In genomic region chr19:44932051-44932450, GRCm38 (mm10) we compare ENCODE assay signal across 8 mouse cellular contexts. TPM values are rescaled to one million over a fixed set of nuclear protein-coding genes. Genes with fewer than 3 reads are reported as not detected.
DNase-seq lines count a peak whose midpoint lies in the region; ATAC-seq and TF ChIP-seq lines count a peak whose summit lies in the region.

No protein-coding gene starts in this region.

- H3K9me3 ChIP-seq in forebrain, embryonic 13.5 days (replicated peaks): no peaks in the 10 kb centered on the region
- H3K9me3 ChIP-seq in liver, embryonic 12.5 days (replicated peaks): no peaks in the 10 kb centered on the region

- 64% methylated on average over 5 of the region's 5 CpGs for WGBS in forebrain, embryonic 13.5 days
- 31% methylated on average over 5 of the region's 5 CpGs for whole genome bisulfite sequencing in liver, embryonic 12.5 days (ENCODE audit: insufficient replicate concordance)

- peak overlapping the region; percentile 62 for H3K4me2 ChIP-seq in forebrain, embryonic 13.5 days
- peak overlapping the region; percentile 88 for H3K4me2 ChIP-seq in liver, embryonic 12.5 days

- TF ChIP-seq CTCF in C2C12 (IDR thresholded peaks at IDR 0.05; ENCODE audit: control insufficient read depth, insufficient read depth, insufficient read length): no peak

- H3K9ac ChIP-seq in forebrain, embryonic 13.5 days: peak overlapping the region; percentile 61
- H3K9ac ChIP-seq in liver, embryonic 12.5 days: peak overlapping the region; percentile 87

- H3K4me1 ChIP-seq in forebrain, embryonic 13.5 days: peaks cover 20% of the 10 kb centered on the region
- peaks cover 38% of the 10 kb centered on the region for H3K4me1 ChIP-seq in liver, embryonic 12.5 days

- H3K27me3 ChIP-seq in C2C12 (ENCODE audit: control insufficient read depth, insufficient read depth, insufficient read length): no peaks in the 10 kb centered on the region
- H3K27me3 ChIP-seq in forebrain, embryonic 13.5 days: 0 out of 2 replicates have a peak, but pooled peaks cover 4% of the 10 kb centered on the region
- 0 out of 2 replicates have a peak, but pooled peaks cover 3% of the 10 kb centered on the region for H3K27me3 ChIP-seq in liver, embryonic 12.5 days (replicated peaks)

- H3K27ac ChIP-seq in forebrain, embryonic 13.5 days: no peak overlapping the region
- 0 out of 2 replicates have a peak overlapping the region, but pooled peaks have one; percentile 3 for H3K27ac ChIP-seq in liver, embryonic 12.5 days

- H3K79me3 ChIP-seq in C2C12 (ENCODE audit: low read depth): peaks cover 42% of the 10 kb centered on the region

- ATAC-seq in forebrain, embryonic 13.5 days: no peak
- ATAC-seq in liver, embryonic 12.5 days: no peak

- DNase-seq in cerebellum, adult 9-10 months: peak; percentile 32
- DNase-seq in cerebellum, postnatal 4 days (ENCODE audit: low spot score in 2 of 2): no peak
- DNase-seq in frontal cortex, postnatal 14 days (ENCODE audit: low spot score in 2 of 2): no peak
- DNase-seq in right cerebral cortex, postnatal 4 days: no peak
- no peak for DNase-seq in kidney, adult 8-10 months

- H3K36me3 ChIP-seq in C2C12 (ENCODE audit: control insufficient read depth, insufficient read depth): peaks cover 36% of the 10 kb centered on the region
- peaks cover 25% of the 10 kb centered on the region for H3K36me3 ChIP-seq in forebrain, embryonic 13.5 days (ENCODE audit: poor library complexity, severe bottlenecking)
- H3K36me3 ChIP-seq in liver, embryonic 12.5 days: peaks cover 39% of the 10 kb centered on the region

- peak overlapping the region; percentile 80 for H3K4me3 ChIP-seq in C2C12 (ENCODE audit: insufficient read depth, poor library complexity, severe bottlenecking)
- H3K4me3 ChIP-seq in forebrain, embryonic 13.5 days: peak overlapping the region; percentile 96
- H3K4me3 ChIP-seq in liver, embryonic 12.5 days: peak overlapping the region; percentile 94

- H3ac ChIP-seq in C2C12 (ENCODE audit: control insufficient read depth, insufficient read length, low read depth): peak overlapping the region; percentile 22

- peaks cover 48% of the 10 kb centered on the region for H3K79me2 ChIP-seq in C2C12 (ENCODE audit: control insufficient read depth, insufficient read depth)

TF ChIP-seq in C2C12, 6 proteins besides CTCF, POLR2A, EP300 and RAD21:
- TF ChIP-seq MYOG (IDR thresholded peaks at IDR 0.05; ENCODE audit: control insufficient read depth, extremely low read depth, insufficient read length) (no peak), USF1 (IDR thresholded peaks at IDR 0.05; ENCODE audit: low read depth) (no peak), MYOD1 (IDR thresholded peaks at IDR 0.05; ENCODE audit: control insufficient read depth, insufficient read length, low read depth) (no peak), CEBPB (IDR thresholded peaks at IDR 0.05; ENCODE audit: low read depth) (no peak), MAX (IDR thresholded peaks at IDR 0.05) (no peak), FOSL1 (IDR thresholded peaks at IDR 0.05; ENCODE audit: insufficient read depth, low read length, poor library complexity, severe bottlenecking) (no peak)

RNA-seq across cellular contexts. Expression of gene Slf2, which starts 1.1 kb away (rescaled TPM):
- 9.1 TPM for polyA plus RNA-seq in C2C12 (2012; fragmentation: generic; extraction: Trizol)
- 30.4 and 34.5 TPM in 2 replicates for polyA plus RNA-seq in forebrain, embryonic 13.5 days (2015; fragmentation: Nextera tagmentation; extraction: Ambion mirVana)
- 25.8 and 27.2 TPM in 2 replicates for polyA plus RNA-seq in liver, embryonic 12.5 days (2016; fragmentation: Nextera tagmentation; extraction: Ambion mirVana)

RNA-seq across cellular contexts. Expression of gene Sema4g, which starts 56.9 kb away (rescaled TPM):
- polyA plus RNA-seq in C2C12 (2012; fragmentation: generic; extraction: Trizol): 0.30 TPM
- 9.7 and 11.7 TPM in 2 replicates for polyA plus RNA-seq in forebrain, embryonic 13.5 days (2015; fragmentation: Nextera tagmentation; extraction: Ambion mirVana)
- polyA plus RNA-seq in liver, embryonic 12.5 days (2016; fragmentation: Nextera tagmentation; extraction: Ambion mirVana): 2.4 TPM in 2 replicates
